Mouse (Mus musculus): ENCODE results near the gene H2afb3.
"Not testable (repeated sequence)": the region's sequence is repeated elsewhere in the genome, so short reads cannot be mapped to it uniquely, and the experiment has no call there.

Gene H2afb3

GRCm38 (mm10) chrX:120312995-120313394 is at the start of gene H2afb3:
Gene H2afb3, minus strand, starts transcription at chrX:120313095.
- not testable (repeated sequence) for DNase-seq (ENCODE audit: extremely low spot score, low read depth, low spot score)

GRCm38 (mm10) chrX:120301469-120302175 is 11.3 kb downstream of the H2afb3 start:
- DNase-seq (ENCODE audit: extremely low spot score, low read depth, low spot score): no peak

- DNase-seq (ENCODE audit: extremely low spot score, low read depth, low spot score): no peak
Observed at GRCm38 (mm10) chrX:120292832-120293750, 19.8 kb downstream of the H2afb3 start.

DNA sequence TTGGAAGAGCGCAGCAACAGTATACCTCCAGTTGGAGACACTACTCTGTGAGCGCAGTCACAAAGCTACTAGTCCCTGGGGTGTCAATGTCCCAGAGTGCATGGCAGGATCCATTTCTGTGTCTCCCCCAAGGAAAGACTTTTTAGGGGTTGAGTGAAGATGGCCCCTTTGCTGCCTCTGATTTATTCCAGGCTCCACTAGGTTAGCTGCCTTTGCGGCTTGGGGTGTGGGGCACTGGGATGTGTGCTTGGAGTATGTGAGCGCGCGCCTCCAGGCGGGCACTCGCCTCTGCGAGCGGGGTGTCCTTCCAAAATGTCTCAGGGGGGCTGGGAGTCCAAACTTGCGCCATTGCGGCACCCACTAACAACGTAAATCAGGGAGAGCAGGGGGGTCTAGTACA is 21.2 kb downstream of the H2afb3 start:
- DNase-seq (ENCODE audit: extremely low spot score, low read depth, low spot score): no peak

- no peak for DNase-seq (ENCODE audit: extremely low spot score, low read depth, low spot score)
Observed at GRCm38 (mm10) chrX:120290900-120291280, 22.0 kb downstream of the H2afb3 start.

DNA sequence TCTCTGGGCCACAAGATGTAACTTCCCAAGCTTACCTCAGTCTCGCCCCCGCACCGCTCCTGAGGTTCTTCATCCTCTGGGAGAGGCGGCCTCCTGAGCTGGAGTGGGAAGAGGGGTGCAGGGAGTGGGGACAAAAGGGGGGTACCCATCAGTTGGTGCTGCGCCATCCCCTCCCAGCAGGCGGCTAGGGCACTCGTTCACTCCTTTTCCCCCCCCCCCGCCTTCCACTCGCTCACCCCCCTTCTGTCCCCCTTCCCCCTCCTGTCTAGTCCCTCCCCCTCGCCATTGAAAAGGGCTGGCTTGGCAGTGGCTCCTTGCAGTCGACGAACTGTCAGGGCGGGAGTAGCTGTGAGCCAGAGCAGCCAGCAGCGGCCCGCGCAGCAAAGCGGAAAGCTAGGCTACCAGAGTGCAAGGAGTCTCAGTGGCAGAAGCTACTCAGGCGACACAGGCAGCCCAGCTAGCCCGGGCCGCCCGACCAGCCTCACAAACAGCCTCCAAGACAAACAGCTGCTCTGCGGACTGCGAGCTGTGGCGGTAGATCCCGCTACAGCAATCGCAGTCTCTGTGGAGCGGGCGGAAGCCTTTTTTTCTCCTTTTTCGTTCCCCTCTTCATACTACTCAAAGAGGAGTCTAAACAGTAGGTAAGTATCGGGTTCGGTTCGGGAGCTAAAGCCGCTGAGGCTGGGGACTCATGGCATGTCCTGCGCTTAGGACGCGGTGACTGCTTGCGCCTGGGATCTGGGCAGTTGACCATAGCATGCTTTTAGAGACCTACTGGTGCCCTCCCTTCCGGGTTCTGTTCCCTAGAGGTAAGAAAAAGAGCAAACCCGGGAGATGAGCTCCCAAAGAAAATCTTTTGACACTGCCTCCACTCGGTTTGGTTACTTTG is 22.6 kb downstream of the H2afb3 start, which contains the start of gene Pcdh11x:
TSS of gene Pcdh11x (plus strand) at position 249 of the 889 bp plus-strand sequence.
- DNase-seq (ENCODE audit: extremely low spot score, low read depth, low spot score): no peak

- DNase-seq (ENCODE audit: extremely low spot score, low read depth, low spot score): no peak
Observed at GRCm38 (mm10) chrX:120287502-120287901, 25.4 kb downstream of the H2afb3 start.

DNA sequence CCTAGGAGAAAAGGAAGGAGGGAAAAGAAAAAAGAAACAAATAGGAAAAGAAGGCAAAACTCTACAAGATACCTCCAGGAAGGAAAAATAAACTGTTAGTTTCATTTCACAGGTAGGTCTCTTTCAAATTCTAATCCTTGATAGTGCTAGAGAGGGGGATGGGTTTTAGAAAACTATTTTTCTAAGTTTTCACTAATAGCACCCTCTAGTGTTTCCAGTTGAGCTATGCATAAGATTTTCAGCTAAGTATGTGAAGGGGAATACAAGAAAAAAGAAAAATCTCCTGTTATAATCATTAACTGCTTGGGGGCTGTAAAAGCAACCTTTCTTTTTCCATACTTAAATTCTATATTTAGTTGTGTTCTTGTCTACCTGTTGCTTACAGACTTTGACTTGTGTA is 27.4 kb downstream of the H2afb3 start:
- no peak for DNase-seq (ENCODE audit: extremely low spot score, low read depth, low spot score)
